Mouse (Mus musculus): ENCODE measurements around the gene 9930111J21Rik2. TPM values are rescaled to one million over a fixed set of nuclear protein-coding genes. Genes with fewer than 3 reads are reported as not detected.
A peak's percentile ranks its signal among the peaks of the same experiment; 100 is the strongest.

The 9930111J21Rik2 gene
- polyA plus RNA-seq, 1 experiment from 2014 or later, result 0.26 TPM

GRCm38 (mm10) chr11:49089735-49090507 is 38.9 kb upstream of the 9930111J21Rik2 start:
- H3K9ac ChIP-seq (ENCODE audit: low read length), result no peak overlapping the region
- no peak overlapping the region for H3K4me3 ChIP-seq (ENCODE audit: low read depth, low read length)
- H3K36me3 ChIP-seq (ENCODE audit: control insufficient read depth, insufficient read depth, low read length), result no peaks in the 10 kb centered on the region
- no peaks in the 10 kb centered on the region; the same call in 1 of the 2 replicates for H3K4me1 ChIP-seq (ENCODE audit: control insufficient read depth, insufficient read depth, low read length)
- ATAC-seq (ENCODE audit: low FRiP score) (no peak), DNase-seq (ENCODE audit: low spot score, missing footprints) (no peak)
- H3K9me3 ChIP-seq (ENCODE audit: control insufficient read depth, low read length), result no peaks in the 10 kb centered on the region
- H3K4me2 ChIP-seq, result no peak overlapping the region
- 87% methylated on average over 3 of the region's 3 CpGs for WGBS
- H3K27ac ChIP-seq (ENCODE audit: low read depth, low read length), result no peak overlapping the region
- H3K27me3 ChIP-seq (ENCODE audit: control insufficient read depth, insufficient read depth, low read length), result no peaks in the 10 kb centered on the region

- Histone ChIP-seq H3K4me2 (no peak overlapping the region), H3K4me3 (ENCODE audit: low read depth, low read length) (no peak overlapping the region), H3K36me3 (ENCODE audit: control insufficient read depth, insufficient read depth, low read length) (no peaks in the 10 kb centered on the region), H3K9me3 (ENCODE audit: control insufficient read depth, low read length) (no peaks in the 10 kb centered on the region), H3K27me3 (ENCODE audit: control insufficient read depth, insufficient read depth, low read length) (no peaks in the 10 kb centered on the region), H3K27ac (ENCODE audit: low read depth, low read length) (no peak overlapping the region), H3K4me1 (ENCODE audit: control insufficient read depth, insufficient read depth, low read length) (no peaks in the 10 kb centered on the region; the same call in 1 of the 2 replicates), H3K9ac (ENCODE audit: low read length) (no peak overlapping the region)
- ATAC-seq (ENCODE audit: low FRiP score), result no peak
- 88% methylated on average over 5 of the region's 5 CpGs for WGBS
- DNase-seq (ENCODE audit: low spot score, missing footprints), result no peak
Measured at GRCm38 (mm10) chr11:49088990-49089652, 38.1 kb upstream of the 9930111J21Rik2 start.

- Histone ChIP-seq H3K36me3 (ENCODE audit: control insufficient read depth, insufficient read depth, low read length) (no peaks in the 10 kb centered on the region), H3K27ac (ENCODE audit: low read depth, low read length) (no peak overlapping the region), H3K9me3 (ENCODE audit: control insufficient read depth, low read length) (no peaks in the 10 kb centered on the region), H3K4me1 (ENCODE audit: control insufficient read depth, insufficient read depth, low read length) (no peaks in the 10 kb centered on the region; the same call in 1 of the 2 replicates), H3K9ac (ENCODE audit: low read length) (no peak overlapping the region), H3K4me2 (no peak overlapping the region), H3K27me3 (ENCODE audit: control insufficient read depth, insufficient read depth, low read length) (no peaks in the 10 kb centered on the region), H3K4me3 (ENCODE audit: low read depth, low read length) (no peak overlapping the region)
- ATAC-seq (ENCODE audit: low FRiP score), result peak; percentile 64; the same call in 1 of the 2 replicates
- DNase-seq (ENCODE audit: low spot score, missing footprints), result no peak
- 44% methylated on average over 22 of the region's 22 CpGs for WGBS
Measured at GRCm38 (mm10) chr11:49087830-49088616, 37.0 kb upstream of the 9930111J21Rik2 start.

GRCm38 (mm10) chr11:49086858-49087361 is 35.9 kb upstream of the 9930111J21Rik2 start:
- ATAC-seq (ENCODE audit: low FRiP score) (no peak), DNase-seq (ENCODE audit: low spot score, missing footprints) (no peak)
- Histone ChIP-seq H3K4me1 (ENCODE audit: control insufficient read depth, insufficient read depth, low read length) (no peaks in the 10 kb centered on the region; the same call in 1 of the 2 replicates), H3K27ac (ENCODE audit: low read depth, low read length) (no peak overlapping the region), H3K4me2 (no peak overlapping the region), H3K9me3 (ENCODE audit: control insufficient read depth, low read length) (no peaks in the 10 kb centered on the region), H3K36me3 (ENCODE audit: control insufficient read depth, insufficient read depth, low read length) (no peaks in the 10 kb centered on the region), H3K27me3 (ENCODE audit: control insufficient read depth, insufficient read depth, low read length) (no peaks in the 10 kb centered on the region), H3K4me3 (ENCODE audit: low read depth, low read length) (no peak overlapping the region), H3K9ac (ENCODE audit: low read length) (no peak overlapping the region)
- WGBS, result 83% methylated on average over 6 of the region's 6 CpGs

- 47% methylated on average over 3 of the region's 3 CpGs for WGBS
- ATAC-seq (ENCODE audit: low FRiP score), result no peak
Measured at GRCm38 (mm10) chr11:49084875-49085274, 33.8 kb upstream of the 9930111J21Rik2 start.

GRCm38 (mm10) chr11:49084385-49084784 is 33.3 kb upstream of the 9930111J21Rik2 start:
- 89% methylated on average over 1 of the region's 1 CpGs for WGBS
- no peak overlapping the region for H3K9ac ChIP-seq (ENCODE audit: low read length)
- H3K27me3 ChIP-seq (ENCODE audit: control insufficient read depth, insufficient read depth, low read length), result no peaks in the 10 kb centered on the region
- no peaks in the 10 kb centered on the region; the same call in 1 of the 2 replicates for H3K4me1 ChIP-seq (ENCODE audit: control insufficient read depth, insufficient read depth, low read length)
- no peaks in the 10 kb centered on the region for H3K9me3 ChIP-seq (ENCODE audit: control insufficient read depth, low read length)
- H3K36me3 ChIP-seq (ENCODE audit: control insufficient read depth, insufficient read depth, low read length), result no peaks in the 10 kb centered on the region
- no peak for ATAC-seq (ENCODE audit: low FRiP score)
- no peak overlapping the region for H3K4me2 ChIP-seq
- H3K4me3 ChIP-seq (ENCODE audit: low read depth, low read length), result no peak overlapping the region
- DNase-seq (ENCODE audit: low spot score, missing footprints), result no peak
- no peak overlapping the region for H3K27ac ChIP-seq (ENCODE audit: low read depth, low read length)

More at GRCm38 (mm10) chr11:49084875-49085274, 33.8 kb upstream of the 9930111J21Rik2 start:
- Histone ChIP-seq H3K4me3 (ENCODE audit: low read depth, low read length) (no peak overlapping the region), H3K9me3 (ENCODE audit: control insufficient read depth, low read length) (no peaks in the 10 kb centered on the region), H3K4me2 (no peak overlapping the region), H3K4me1 (ENCODE audit: control insufficient read depth, insufficient read depth, low read length) (no peaks in the 10 kb centered on the region; the same call in 1 of the 2 replicates), H3K27ac (ENCODE audit: low read depth, low read length) (no peak overlapping the region), H3K36me3 (ENCODE audit: control insufficient read depth, insufficient read depth, low read length) (no peaks in the 10 kb centered on the region), H3K9ac (ENCODE audit: low read length) (no peak overlapping the region), H3K27me3 (ENCODE audit: control insufficient read depth, insufficient read depth, low read length) (no peaks in the 10 kb centered on the region)
- no peak for DNase-seq (ENCODE audit: low spot score, missing footprints)

- Histone ChIP-seq H3K27me3 (ENCODE audit: control insufficient read depth, insufficient read depth, low read length) (no peaks in the 10 kb centered on the region), H3K4me1 (ENCODE audit: control insufficient read depth, insufficient read depth, low read length) (no peaks in the 10 kb centered on the region; the same call in 1 of the 2 replicates), H3K36me3 (ENCODE audit: control insufficient read depth, insufficient read depth, low read length) (no peaks in the 10 kb centered on the region), H3K4me3 (ENCODE audit: low read depth, low read length) (no peak overlapping the region), H3K9ac (ENCODE audit: low read length) (no peak overlapping the region), H3K4me2 (no peak overlapping the region), H3K9me3 (ENCODE audit: control insufficient read depth, low read length) (no peaks in the 10 kb centered on the region), H3K27ac (ENCODE audit: low read depth, low read length) (no peak overlapping the region)
- DNase-seq (ENCODE audit: low spot score, missing footprints) (no peak), ATAC-seq (ENCODE audit: low FRiP score) (no peak)
- WGBS, result 81% methylated on average over 3 of the region's 3 CpGs
Measured at GRCm38 (mm10) chr11:49083808-49084207, 32.8 kb upstream of the 9930111J21Rik2 start.

- Histone ChIP-seq H3K4me3 (ENCODE audit: low read depth, low read length) (no peak overlapping the region), H3K4me1 (ENCODE audit: control insufficient read depth, insufficient read depth, low read length) (no peaks in the 10 kb centered on the region), H3K27ac (ENCODE audit: low read depth, low read length) (no peak overlapping the region), H3K9me3 (ENCODE audit: control insufficient read depth, low read length) (no peaks in the 10 kb centered on the region), H3K27me3 (ENCODE audit: control insufficient read depth, insufficient read depth, low read length) (no peaks in the 10 kb centered on the region), H3K4me2 (no peak overlapping the region), H3K36me3 (ENCODE audit: control insufficient read depth, insufficient read depth, low read length) (no peaks in the 10 kb centered on the region), H3K9ac (ENCODE audit: low read length) (no peak overlapping the region)
- ATAC-seq (ENCODE audit: low FRiP score) (no peak), DNase-seq (ENCODE audit: low spot score, missing footprints) (no peak)
- WGBS, result 87% methylated on average over 1 of the region's 1 CpGs
Measured at GRCm38 (mm10) chr11:49083146-49083545, 32.1 kb upstream of the 9930111J21Rik2 start.
